Mouse (Mus musculus) forebrain, embryonic 14.5 days (tissue): Measurements from ENCODE around the gene Rhebl1. TPM values are rescaled to one million over a fixed set of nuclear protein-coding genes. Genes with fewer than 3 reads are reported as not detected.

Source experiments
- ATAC-seq: fragments of 200-750 bp; cut with Nextera tagmentation; 2 replicates; pipeline ENCODE4 v1.8.0; 2017; ENCODE audit warnings: mild to moderate bottlenecking, moderate library complexity
- DNase-seq: peaks from one replicate; pipeline ENCODE4 v3.0.0-alpha.2; 2015; ENCODE audit warnings: low spot score
- H3K27ac ChIP-seq: fragments of 300-500 bp; sonication (generic); 2 replicates; pipeline ENCODE4 v1.5.1; 2014; ENCODE audit warnings: low read depth, mild to moderate bottlenecking, control low read depth, low read length, moderate library complexity
- H3K27me3 ChIP-seq: fragments of 300-500 bp; sonication (generic); replicated peaks from 2 replicates; pipeline ENCODE4 v1.6.1; 2014; ENCODE audit warnings: low read length, control low read depth, mixed read lengths; ENCODE audit not compliant: control insufficient read depth, insufficient read depth
- H3K36me3 ChIP-seq: fragments of 300-500 bp; sonication (generic); 2 replicates; pipeline ENCODE4 v1.6.1; 2014; ENCODE audit warnings: low read length, control low read depth; ENCODE audit not compliant: control insufficient read depth, insufficient read depth
- H3K4me1 ChIP-seq: fragments of 300-500 bp; sonication (generic); 2 replicates; pipeline ENCODE4 v1.6.1; 2014; ENCODE audit warnings: antibody characterized with exemption, low read length, control low read depth; ENCODE audit not compliant: control insufficient read depth, insufficient read depth
- H3K4me2 ChIP-seq: fragments of 300-500 bp; sonication (generic); 2 replicates; pipeline ENCODE4 v1.6.1; 2014; ENCODE audit warnings: mild to moderate bottlenecking, control low read depth, low read length
- H3K4me3 ChIP-seq: fragments of 300-500 bp; sonication (generic); 2 replicates; pipeline ENCODE4 v1.5.1; 2014; ENCODE audit warnings: low read depth, low read length, control low read depth
- H3K9ac ChIP-seq: fragments of 300-500 bp; sonication (generic); 2 replicates; pipeline ENCODE4 v1.6.1; 2014; ENCODE audit warnings: mild to moderate bottlenecking, low read length, control low read depth, moderate library complexity
- H3K9me3 ChIP-seq: fragments of 300-500 bp; sonication (generic); replicated peaks from 2 replicates; pipeline ENCODE4 v1.6.1; 2016; ENCODE audit warnings: low read length, control low read depth, mixed read lengths; ENCODE audit not compliant: control insufficient read depth
- WGBS: fragments of 180-500 bp; shearing (Covaris S2); extraction: QIAGEN DNeasy Blood & Tissue Kit; methylation state at CpG from one replicate; pipeline ENCODE4 v1.1.7; 2014; 5-methylcytosine and 5-hydroxymethylcytosine counted together
- polyA plus RNA-seq: library from polyadenylated mRNA; unstranded; fragments of >200 nt; fragmentation: Nextera tagmentation; extraction: Ambion mirVana; gene quantifications from 2 replicates; pipeline ENCODE4 v1.2.1, GENCODE M21; 2014

The Rhebl1 gene
- polyA plus RNA-seq, 1 experiment from 2014 or later = 30.3 TPM

DNA sequence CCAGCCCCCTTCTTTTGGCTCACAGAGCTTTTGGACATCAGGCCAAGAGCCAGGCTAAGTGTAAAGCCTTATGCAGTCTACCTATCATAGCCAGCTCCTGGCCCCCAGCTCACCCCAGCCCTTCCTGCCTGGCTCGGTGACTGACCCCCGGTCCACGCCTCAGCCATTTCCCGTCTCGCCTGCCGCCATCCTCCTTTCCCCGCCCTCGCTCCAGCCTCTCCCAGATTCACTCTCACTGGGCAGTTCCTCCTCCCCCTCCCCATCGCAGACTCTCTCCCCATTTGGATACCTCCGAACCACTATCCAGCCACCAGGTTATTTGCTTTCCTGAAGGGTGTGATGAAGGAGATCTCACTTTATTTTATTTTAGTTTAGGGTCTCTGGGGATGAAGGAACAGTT is 3.2 kb upstream of the Rhebl1 start:
- WGBS = 3% methylated on average over 10 of the region's 10 CpGs
- Histone ChIP-seq H3K9ac (no peak overlapping the region), H3K4me3 (0 out of 2 replicates have a peak overlapping the region, but pooled peaks have one; percentile 13), H3K9me3 (no peaks in the 10 kb centered on the region), H3K4me2 (no peak overlapping the region), H3K4me1 (peaks cover 15% of the 10 kb centered on the region; the same call in 1 of the 2 replicates), H3K27ac (no peak overlapping the region), H3K27me3 (peaks cover 72% of the 10 kb centered on the region), H3K36me3 (no peaks in the 10 kb centered on the region)
- no peak for ATAC-seq
- no peak for DNase-seq

DNA sequence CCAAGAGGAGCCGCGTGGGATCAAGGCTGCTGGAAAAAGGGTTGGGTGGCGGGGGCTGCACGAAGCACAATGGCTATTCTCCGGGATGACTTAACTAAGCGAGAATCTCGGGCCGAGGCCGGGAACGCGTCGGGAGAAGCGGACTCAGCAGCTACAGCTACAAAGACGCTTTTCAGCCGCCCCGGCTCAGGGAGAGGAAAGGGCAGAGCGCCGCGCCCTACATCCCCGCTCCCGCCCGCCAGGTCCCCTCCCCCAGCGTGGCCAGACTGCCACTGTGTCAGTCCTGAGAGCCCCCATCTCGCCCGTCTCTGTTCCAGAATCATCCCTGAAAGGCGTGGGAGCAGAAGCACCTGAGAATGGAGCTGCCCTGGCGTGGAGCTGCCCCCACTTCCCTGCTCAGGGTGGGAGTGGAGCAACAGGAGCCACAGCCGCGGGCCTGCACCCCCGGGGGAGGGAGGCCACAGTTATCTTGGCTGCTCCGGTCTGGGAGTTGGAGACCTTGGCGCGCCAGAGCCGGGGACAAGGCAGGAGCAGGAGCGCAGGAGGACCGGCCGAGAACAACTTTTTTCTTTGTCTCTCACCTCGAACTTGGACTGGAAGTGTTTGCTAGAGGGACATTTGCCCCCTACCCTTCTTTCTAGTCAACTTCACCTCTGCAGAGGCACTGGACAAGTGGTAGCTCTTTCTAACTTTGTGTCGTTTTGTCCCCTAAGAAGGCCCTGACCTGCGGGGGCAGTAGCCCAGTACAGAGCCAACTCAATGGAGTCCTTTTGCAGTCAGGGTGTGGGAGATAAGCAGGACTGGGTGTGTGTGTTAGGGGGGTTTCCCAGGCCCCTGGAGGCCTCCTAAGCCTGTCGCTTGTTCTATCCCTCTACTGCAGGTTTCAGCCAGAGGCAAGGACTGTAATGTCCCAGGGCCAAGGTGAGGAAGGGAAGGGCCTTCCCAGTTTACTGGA is 1.6 kb upstream of the Rhebl1 start:
- Histone ChIP-seq H3K4me1 (peaks cover 15% of the 10 kb centered on the region; the same call in 1 of the 2 replicates), H3K27me3 (peaks cover 80% of the 10 kb centered on the region), H3K36me3 (no peaks in the 10 kb centered on the region), H3K4me3 (peak overlapping the region; percentile 17), H3K9me3 (no peaks in the 10 kb centered on the region), H3K27ac (no peak overlapping the region), H3K9ac (peak overlapping the region; percentile 22), H3K4me2 (peak overlapping the region; percentile 42)
- peak; percentile 34 for DNase-seq
- WGBS = 1% methylated on average over 41 of the region's 41 CpGs
- no peak for ATAC-seq

DNA sequence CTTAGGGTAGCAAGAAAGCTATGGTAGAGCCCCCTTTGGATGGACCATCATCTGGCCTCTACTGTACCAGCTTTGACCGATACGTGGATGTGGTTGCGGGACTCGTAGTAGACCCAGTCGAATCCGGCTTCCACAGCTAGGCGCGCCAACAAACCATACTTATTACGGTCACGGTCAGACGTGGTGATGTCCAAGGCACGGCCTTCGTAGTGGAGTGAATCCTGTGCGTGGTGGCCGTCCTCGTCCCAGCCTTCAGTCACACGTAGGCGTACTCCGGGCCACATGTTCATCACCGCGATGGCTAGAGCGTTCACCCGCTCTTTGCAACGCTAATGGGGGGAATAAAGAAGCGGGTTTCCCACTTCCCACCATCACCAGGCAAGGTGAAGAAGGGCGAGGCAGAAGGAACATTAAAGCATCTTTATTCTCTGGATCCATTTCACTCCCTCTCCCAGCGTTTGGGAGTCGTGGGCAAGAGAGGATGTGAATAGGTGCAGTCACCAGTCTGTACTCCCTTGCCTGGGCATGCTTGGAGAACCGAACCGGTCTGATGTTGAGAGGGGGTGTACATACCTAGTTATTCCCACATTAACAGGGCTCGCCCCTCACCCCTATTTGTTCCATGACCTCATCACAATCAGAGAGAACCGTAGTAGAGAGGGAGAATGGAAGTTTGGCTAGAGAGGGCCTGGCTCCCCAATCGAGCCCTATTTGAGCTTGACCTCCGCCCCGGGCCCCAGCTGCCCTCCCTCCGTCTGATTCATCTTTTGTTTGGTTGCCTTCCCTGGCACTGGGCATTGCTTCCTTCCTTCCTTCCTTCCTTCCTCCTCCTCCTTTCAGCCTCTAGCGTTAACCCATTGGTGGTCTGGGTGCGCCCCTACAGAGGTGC is 650 bp upstream of the Rhebl1 start:
- Histone ChIP-seq H3K4me3 (peak overlapping the region; percentile 42), H3K4me1 (peaks cover 15% of the 10 kb centered on the region; the same call in 1 of the 2 replicates), H3K9ac (peak overlapping the region; percentile 55), H3K27me3 (peaks cover 77% of the 10 kb centered on the region), H3K9me3 (no peaks in the 10 kb centered on the region), H3K4me2 (peak overlapping the region; percentile 88), H3K27ac (no peak overlapping the region), H3K36me3 (no peaks in the 10 kb centered on the region)
- ATAC-seq (no peak), DNase-seq (no peak)
- WGBS = 3% methylated on average over 38 of the region's 38 CpGs

DNA sequence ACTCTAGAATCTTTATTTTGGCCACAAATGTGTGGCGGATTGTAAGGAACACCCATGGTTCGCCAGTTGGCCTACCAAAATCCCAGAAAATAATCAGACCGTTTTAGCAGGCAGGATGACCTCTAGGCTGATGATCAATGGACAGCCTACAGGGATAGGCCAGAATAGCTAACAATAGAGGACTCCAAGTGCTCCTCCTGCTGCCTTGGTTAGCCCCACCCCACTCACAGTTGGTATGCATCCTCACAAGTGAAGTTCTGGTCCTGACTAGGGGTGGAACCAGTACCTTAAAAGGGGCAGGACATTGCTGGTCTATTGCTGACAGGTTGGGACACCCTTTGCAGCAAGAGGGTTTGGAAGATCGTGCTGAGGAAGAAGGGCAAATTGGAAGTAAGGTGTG is 1.3 kb downstream of the Rhebl1 start:
- Histone ChIP-seq H3K9ac (no peak overlapping the region), H3K9me3 (no peaks in the 10 kb centered on the region), H3K4me2 (no peak overlapping the region), H3K27ac (no peak overlapping the region), H3K27me3 (peaks cover 62% of the 10 kb centered on the region), H3K4me1 (peaks cover 15% of the 10 kb centered on the region; the same call in 1 of the 2 replicates), H3K36me3 (no peaks in the 10 kb centered on the region), H3K4me3 (no peak overlapping the region)
- WGBS = 39% methylated on average over 4 of the region's 4 CpGs
- DNase-seq = no peak
- no peak for ATAC-seq

DNA sequence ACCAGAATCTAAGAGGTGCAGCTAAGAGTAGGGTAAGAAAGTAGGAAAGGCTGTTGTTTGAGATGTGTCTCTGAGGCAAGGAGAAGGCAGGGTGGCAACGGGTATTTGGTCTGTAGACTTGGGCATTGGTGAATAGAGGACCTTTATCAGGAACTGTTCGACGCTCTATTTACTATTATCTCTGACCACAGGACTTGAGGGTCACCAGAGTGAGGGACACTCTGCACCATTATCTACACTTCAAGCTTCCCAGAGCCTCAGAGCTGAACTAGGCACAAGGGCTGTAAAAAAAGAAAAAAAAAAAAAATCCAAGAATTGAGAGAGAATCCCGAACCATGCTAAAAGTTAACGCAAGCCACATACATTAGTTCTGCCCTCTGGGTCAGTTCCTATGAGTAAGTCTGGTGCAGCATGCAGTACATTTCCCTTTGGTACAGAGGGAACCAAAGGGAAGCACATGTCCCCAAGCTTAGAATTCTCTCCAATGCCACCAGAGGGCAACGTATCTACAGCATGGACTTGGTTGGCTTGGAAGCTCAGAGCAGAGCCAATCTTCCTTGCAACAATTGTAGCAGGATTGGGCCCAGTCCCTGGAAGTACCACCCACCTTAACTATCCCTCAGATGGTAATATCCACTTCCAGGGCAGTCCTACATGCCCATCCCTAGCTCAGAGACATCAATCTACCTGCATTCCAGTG is 2.3 kb downstream of the Rhebl1 start:
- 53% methylated on average over 6 of the region's 6 CpGs for WGBS
- ATAC-seq (peak; percentile 68), DNase-seq (peak; percentile 90)
- no peak overlapping the region for H3K4me3 ChIP-seq
- peaks cover 15% of the 10 kb centered on the region; the same call in 1 of the 2 replicates for H3K4me1 ChIP-seq
- H3K9ac ChIP-seq = no peak overlapping the region
- no peak overlapping the region for H3K27ac ChIP-seq
- H3K4me2 ChIP-seq = no peak overlapping the region
- no peaks in the 10 kb centered on the region for H3K36me3 ChIP-seq
- H3K9me3 ChIP-seq = no peaks in the 10 kb centered on the region
- peaks cover 53% of the 10 kb centered on the region for H3K27me3 ChIP-seq

DNA sequence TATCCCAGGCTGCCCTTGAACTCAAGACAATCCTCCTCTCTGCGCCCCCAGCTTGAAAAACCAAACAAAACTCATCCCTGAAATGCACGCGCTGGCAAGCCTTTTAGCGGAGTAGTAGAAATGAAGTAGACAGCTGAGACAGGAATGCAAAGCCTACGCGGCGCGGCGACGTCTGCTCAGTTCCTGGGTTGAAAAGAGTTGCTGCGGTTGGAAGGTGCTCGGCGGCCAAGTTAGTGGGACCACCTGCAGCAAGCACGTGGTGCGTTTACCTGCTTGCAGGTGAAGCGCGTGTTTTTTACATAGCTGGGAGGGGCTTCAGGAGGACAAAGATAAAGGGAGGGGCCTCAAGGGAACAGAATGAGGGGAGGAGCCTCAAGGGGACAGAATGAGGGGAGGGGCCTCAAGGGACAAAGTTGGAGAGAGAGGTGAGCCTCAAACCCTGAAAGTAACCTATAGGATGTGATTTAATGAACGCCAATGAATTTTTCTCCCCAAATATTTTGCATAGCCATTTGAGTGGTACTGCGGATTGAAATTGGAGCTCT is 3.1 kb downstream of the Rhebl1 start:
- peaks cover 45% of the 10 kb centered on the region for H3K27me3 ChIP-seq
- no peak for ATAC-seq
- no peak overlapping the region for H3K4me2 ChIP-seq
- H3K9me3 ChIP-seq = no peaks in the 10 kb centered on the region
- H3K9ac ChIP-seq = no peak overlapping the region
- no peak overlapping the region for H3K27ac ChIP-seq
- 11% methylated on average over 19 of the region's 19 CpGs for WGBS
- H3K4me1 ChIP-seq = peaks cover 15% of the 10 kb centered on the region; the same call in 1 of the 2 replicates
- H3K36me3 ChIP-seq = no peaks in the 10 kb centered on the region
- H3K4me3 ChIP-seq = no peak overlapping the region
- no peak for DNase-seq

DNA sequence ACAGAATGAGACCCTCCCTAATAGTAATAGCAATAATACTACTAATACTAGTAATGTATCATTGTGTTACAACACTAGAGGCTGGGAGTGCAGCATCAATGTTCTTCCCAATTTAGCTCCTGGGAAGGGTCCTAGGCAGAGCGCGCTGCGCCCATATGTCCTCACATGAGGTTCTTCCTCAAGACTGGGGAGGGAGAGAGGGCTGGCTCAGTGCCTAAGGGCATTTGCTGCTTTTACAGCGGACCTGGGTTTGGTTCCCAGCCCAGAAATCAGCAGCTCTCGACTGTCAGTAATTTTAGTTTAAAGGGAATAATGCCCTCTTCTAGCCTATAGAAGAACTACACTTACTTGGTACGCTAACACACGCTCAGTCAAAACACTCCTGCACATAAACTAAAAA is 6.8 kb downstream of the Rhebl1 start:
- H3K9ac ChIP-seq = no peak overlapping the region
- no peaks in the 10 kb centered on the region for H3K4me1 ChIP-seq
- no peaks in the 10 kb centered on the region for H3K9me3 ChIP-seq
- peaks cover 8% of the 10 kb centered on the region for H3K27me3 ChIP-seq
- DNase-seq (no peak), ATAC-seq (no peak)
- no peak overlapping the region for H3K27ac ChIP-seq
- H3K4me2 ChIP-seq = no peak overlapping the region
- WGBS = 75% methylated on average over 7 of the region's 7 CpGs
- H3K4me3 ChIP-seq = no peak overlapping the region
- no peaks in the 10 kb centered on the region for H3K36me3 ChIP-seq
